Mouse (Mus musculus) liver, adult (tissue): ENCODE measurements around the gene Olfr1183.
"Not testable (repeated sequence)": the region's sequence is repeated elsewhere in the genome, so short reads cannot be mapped to it uniquely, and the experiment has no call there.

Source experiments
- GATA4 ChIP-seq: IDR thresholded peaks from 2 replicates; pipeline ENCODE4 v1.6.1; 2014; ENCODE audit warnings: mild to moderate bottlenecking, low read length; ENCODE audit not compliant: insufficient replicate concordance

Gene Olfr1183

DNA sequence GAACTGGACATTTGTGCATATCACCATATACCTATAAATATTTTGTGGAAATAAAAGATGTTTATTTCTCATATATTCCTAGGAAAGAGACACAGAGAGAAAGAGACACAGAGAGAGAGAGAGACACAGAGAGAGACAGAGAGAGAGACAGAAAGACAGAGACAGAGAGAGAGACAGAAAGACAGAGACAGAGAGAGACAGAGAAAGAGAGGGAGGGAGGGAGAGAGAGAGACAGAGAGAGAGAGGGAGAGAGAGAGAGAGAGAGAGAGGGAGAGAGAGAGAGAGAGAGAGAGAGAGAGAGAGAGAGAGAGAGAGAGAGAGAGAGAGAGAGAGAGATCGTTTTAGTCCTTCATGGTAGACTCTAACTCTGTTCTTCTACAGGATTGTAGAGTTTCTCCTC lies at the start of gene Olfr1183:
TSS of gene Olfr1183 (plus strand) at position 301 of the 400 bp plus-strand sequence.
- not testable (repeated sequence) for TF ChIP-seq GATA4

DNA sequence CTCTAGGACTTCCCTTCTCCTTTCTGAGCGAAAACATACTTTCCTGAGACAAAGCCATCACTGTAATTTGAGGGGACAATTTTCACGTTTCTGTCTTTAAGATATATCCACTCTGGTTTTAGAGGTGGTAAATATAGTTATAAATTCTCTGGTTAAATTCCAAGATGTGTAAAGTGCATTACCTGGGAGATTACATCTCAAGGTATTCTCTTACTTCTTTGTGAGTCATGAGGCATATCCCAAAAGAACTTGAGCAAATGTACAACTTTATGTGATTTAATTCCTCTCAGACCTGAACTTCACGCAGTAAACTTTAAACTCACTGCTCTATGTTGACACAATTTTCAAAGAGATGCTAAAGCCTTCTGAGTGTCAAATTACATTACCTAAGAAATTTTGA lies 48.3 kb upstream of the Olfr1183 start, which contains the start of gene Olfr1179:
TSS of gene Olfr1179 (minus strand) at position 101 of the 400 bp plus-strand sequence.
- no peak for TF ChIP-seq GATA4

DNA sequence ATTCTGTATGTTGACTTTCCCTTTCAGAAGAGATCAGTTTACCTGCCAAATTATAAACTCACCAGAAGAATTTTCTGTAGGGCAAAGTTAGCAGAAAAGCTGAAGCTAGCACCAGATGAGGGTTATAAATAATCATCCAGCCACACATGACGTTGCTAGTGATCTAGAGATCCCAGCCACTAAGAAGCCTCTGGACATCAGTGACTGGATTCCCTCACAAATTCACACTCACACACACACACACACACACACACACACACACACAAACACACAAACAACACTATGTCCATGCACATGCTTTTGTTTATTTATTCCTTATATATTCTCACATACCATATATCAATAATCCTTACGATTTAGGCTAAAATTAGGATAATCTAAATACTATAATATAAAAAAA lies 35.6 kb upstream of the Olfr1183 start, which contains the start of gene Olfr1180:
TSS of gene Olfr1180 (minus strand) at position 101 of the 400 bp plus-strand sequence.
- no peak for TF ChIP-seq GATA4

DNA sequence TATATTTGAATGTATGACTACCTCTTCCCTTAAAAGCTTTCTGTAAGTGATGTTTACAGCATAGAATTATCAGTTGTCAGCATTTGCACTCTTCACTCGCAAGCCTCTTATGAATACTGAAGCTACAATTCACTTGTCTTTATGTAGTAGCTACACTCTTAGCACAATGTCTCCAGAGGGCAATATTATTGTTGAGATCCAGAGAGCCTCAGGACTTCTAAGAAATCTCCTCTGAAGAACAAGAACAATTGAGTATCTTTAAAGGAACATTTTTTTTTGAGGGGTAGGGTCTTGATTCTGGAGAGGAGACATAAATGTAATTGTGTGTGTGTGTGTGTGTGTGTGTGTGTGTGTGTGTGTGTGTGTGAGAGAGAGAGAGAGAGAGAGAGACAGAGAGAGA lies 28.6 kb upstream of the Olfr1183 start, which contains the start of gene Olfr1181:
TSS of gene Olfr1181 (minus strand) at position 101 of the 400 bp plus-strand sequence.
- TF ChIP-seq GATA4: no peak

DNA sequence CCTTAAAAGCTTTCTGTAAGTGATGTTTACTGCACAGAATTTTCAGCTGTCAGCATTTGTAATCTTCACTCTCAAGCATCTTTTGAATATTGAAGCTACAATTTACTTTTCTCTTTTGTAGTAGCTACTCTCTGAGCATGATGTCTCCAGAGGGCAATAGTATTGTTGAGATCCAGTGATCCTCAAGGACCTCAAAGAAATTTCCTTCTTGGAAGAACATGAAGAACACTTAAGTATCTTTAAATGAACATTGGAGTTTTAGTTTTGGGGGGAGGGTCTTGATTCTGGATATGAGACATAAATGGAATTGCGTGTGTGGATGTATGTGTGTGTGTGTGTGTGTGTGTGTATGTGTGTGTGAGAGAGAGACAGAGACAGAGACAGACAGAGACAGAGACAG lies 5.6 kb upstream of the Olfr1183 start, which contains the start of gene Gm13757:
TSS of gene Gm13757 (minus strand) at position 101 of the 400 bp plus-strand sequence.
- TF ChIP-seq GATA4: no peak

DNA sequence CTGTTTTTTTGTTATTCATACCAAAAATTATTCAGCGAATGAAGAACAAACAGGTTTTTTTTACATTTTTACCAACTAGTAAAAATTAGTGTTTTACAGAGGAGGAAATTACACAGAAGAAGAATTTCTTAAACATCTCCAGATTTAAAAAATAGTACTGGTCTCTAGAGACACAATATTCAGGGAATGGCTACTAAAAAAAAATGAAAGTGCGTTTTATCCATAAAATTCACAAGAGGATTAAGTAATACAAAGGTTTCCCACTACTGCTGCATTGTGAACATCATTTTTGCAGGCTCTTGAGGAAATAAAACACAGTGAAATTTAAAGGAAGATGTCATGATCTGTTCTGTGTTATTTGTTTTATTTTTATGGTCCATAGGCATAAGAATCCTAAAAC lies 28.6 kb downstream of the Olfr1183 start, which contains the start of gene Olfr1184:
TSS of gene Olfr1184 (plus strand) at position 301 of the 400 bp plus-strand sequence.
- TF ChIP-seq GATA4: no peak

DNA sequence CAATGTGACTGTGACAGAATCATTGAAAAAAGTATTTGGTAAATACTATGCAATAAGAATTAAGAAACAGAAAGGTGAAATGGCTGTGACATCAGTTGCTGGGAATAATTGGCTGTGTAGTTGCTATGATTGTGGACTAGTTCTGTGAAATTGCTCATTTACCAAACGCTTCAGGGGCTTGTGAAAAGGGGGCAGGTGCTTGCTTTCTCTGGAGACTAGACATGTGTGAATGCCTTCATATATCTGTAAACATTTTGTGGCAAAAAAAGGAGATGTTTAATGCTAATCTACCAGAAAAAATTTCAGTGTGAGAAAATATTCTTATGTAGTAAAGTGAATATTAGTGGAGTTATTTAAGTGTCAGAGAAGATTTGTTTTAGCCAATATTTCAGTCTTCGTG lies 38.4 kb downstream of the Olfr1183 start, which contains the start of gene Olfr1185-ps1:
TSS of gene Olfr1185-ps1 (plus strand) at position 301 of the 400 bp plus-strand sequence.
- TF ChIP-seq GATA4: no peak

DNA sequence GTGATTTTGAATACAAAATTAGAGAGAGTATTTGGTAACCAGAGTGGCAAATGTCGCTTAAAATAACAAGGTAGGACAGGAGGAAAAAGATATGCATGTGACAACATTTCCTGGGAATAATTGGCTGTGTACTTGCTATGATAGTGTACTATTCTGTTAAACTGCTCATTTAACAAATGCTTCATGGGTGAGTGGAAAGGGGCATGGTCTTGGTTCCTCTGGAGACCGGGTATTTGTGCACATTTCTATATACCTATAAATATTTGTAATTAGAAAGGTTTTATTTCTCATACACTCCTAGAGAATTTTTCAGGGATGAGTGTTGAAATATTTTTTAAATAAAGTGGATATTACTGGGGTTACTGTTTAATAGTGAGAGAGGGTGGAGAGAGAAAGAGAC lies 63.6 kb downstream of the Olfr1183 start, which contains the start of gene Olfr1186:
TSS of gene Olfr1186 (plus strand) at position 301 of the 400 bp plus-strand sequence.
- no peak for TF ChIP-seq GATA4
